Mouse (Mus musculus): ENCODE data around the gene Ccdc136.
"Not testable (repeated sequence)": the region's sequence is repeated elsewhere in the genome, so short reads cannot be mapped to it uniquely, and the experiment has no call there.

Ccdc136 gene
- long read RNA-seq, experiment 1, partial matches to known transcripts, result 1 of 3 reads
- long read RNA-seq, experiment 1, other reads (novel, unspliced or antisense), result 2 of 3 reads
- long read RNA-seq, experiment 2, partial matches to known transcripts, result 0 of 1 reads
- long read RNA-seq, experiment 2, other reads (novel, unspliced or antisense), result 1 of 1 reads

GRCm38 (mm10) chr6:29395910-29396713 lies at the start of gene Ccdc136:
Gene Ccdc136 (plus strand): TSS chr6:29396309.
- intact Hi-C loops (cut with DNase I), result loop anchor here (10.0 kb wide), 1 partner anchor 89 kb away; no protein-coding TSS in a partner anchor

- intact Hi-C loops (cut with DNase I), result not testable (repeated sequence)
These were observed 49.6 kb upstream of the Ccdc136 start for GRCm38 (mm10) chr6:29346512-29346911.

GRCm38 (mm10) chr6:29347189-29347588 lies 48.9 kb upstream of the Ccdc136 start:
- intact Hi-C loops (cut with DNase I), result no loop called here

GRCm38 (mm10) chr6:29347665-29348370 lies 48.3 kb upstream of the Ccdc136 start, which contains the start of gene Calu:
Gene Calu (plus strand): TSS chr6:29348069.
- intact Hi-C loops (cut with DNase I), result no loop called here

- intact Hi-C loops (cut with DNase I), result no loop called here
These were observed 47.8 kb upstream of the Ccdc136 start for GRCm38 (mm10) chr6:29348371-29348724.

- intact Hi-C loops (cut with DNase I), result no loop called here
These were observed 44.5 kb upstream of the Ccdc136 start for GRCm38 (mm10) chr6:29351613-29352012.

GRCm38 (mm10) chr6:29352816-29353215 lies 43.3 kb upstream of the Ccdc136 start:
- intact Hi-C loops (cut with DNase I), result no loop called here

- intact Hi-C loops (cut with DNase I), result no loop called here
These were observed 36.7 kb upstream of the Ccdc136 start for GRCm38 (mm10) chr6:29359386-29359785.

GRCm38 (mm10) chr6:29360211-29360610 lies 35.9 kb upstream of the Ccdc136 start:
- intact Hi-C loops (cut with DNase I), result loop anchor here (10.0 kb wide), 1 partner anchor 205 kb away; no protein-coding TSS in a partner anchor

GRCm38 (mm10) chr6:29362246-29363128 lies 33.6 kb upstream of the Ccdc136 start:
- intact Hi-C loops (cut with DNase I), result loop anchor here (10.0 kb wide), 1 partner anchor 202 kb away; no protein-coding TSS in a partner anchor

GRCm38 (mm10) chr6:29363129-29363515 lies 33.0 kb upstream of the Ccdc136 start:
- intact Hi-C loops (cut with DNase I), result loop anchor here (10.0 kb wide), 1 partner anchor 202 kb away; no protein-coding TSS in a partner anchor

- intact Hi-C loops (cut with DNase I), result loop anchor here (10.0 kb wide), 1 partner anchor 200 kb away; no protein-coding TSS in a partner anchor
These were observed 30.8 kb upstream of the Ccdc136 start for GRCm38 (mm10) chr6:29365277-29365676.

GRCm38 (mm10) chr6:29377386-29377785 lies 18.7 kb upstream of the Ccdc136 start:
- intact Hi-C loops (cut with DNase I), result no loop called here

GRCm38 (mm10) chr6:29378678-29379077 lies 17.4 kb upstream of the Ccdc136 start:
- intact Hi-C loops (cut with DNase I), result no loop called here

GRCm38 (mm10) chr6:29379954-29380353 lies 16.2 kb upstream of the Ccdc136 start:
- intact Hi-C loops (cut with DNase I), result no loop called here

- intact Hi-C loops (cut with DNase I), result no loop called here
These were observed 13.7 kb upstream of the Ccdc136 start for GRCm38 (mm10) chr6:29382442-29382841.

- intact Hi-C loops (cut with DNase I), result no loop called here
These were observed 8.0 kb upstream of the Ccdc136 start, which contains the start of gene Opn1sw for GRCm38 (mm10) chr6:29388052-29388518. Gene Opn1sw (minus strand): TSS chr6:29388468.

- intact Hi-C loops (cut with DNase I), result no loop called here
These were observed 7.5 kb upstream of the Ccdc136 start for GRCm38 (mm10) chr6:29388606-29389080.

GRCm38 (mm10) chr6:29389425-29389824 lies 6.7 kb upstream of the Ccdc136 start:
- intact Hi-C loops (cut with DNase I), result no loop called here

- intact Hi-C loops (cut with DNase I), result loop anchor here (10.0 kb wide), 1 partner anchor 94 kb away; no protein-coding TSS in a partner anchor
These were observed 5.6 kb upstream of the Ccdc136 start for GRCm38 (mm10) chr6:29390500-29390899.

All from adrenal gland (tissue).